In genomic region chr17:66450526-66451070, GRCm38 (mm10) we compare ENCODE assay signal across 8 mouse cellular contexts. TPM values are rescaled to one million over a fixed set of nuclear protein-coding genes. Genes with fewer than 3 reads are reported as not detected.
A peak's percentile ranks its signal among the peaks of the same experiment; 100 is the strongest.
DNase-seq lines count a peak whose midpoint lies in the region; ATAC-seq lines count a peak whose summit lies in the region.

No protein-coding gene starts in this region.

- H3K4me2 ChIP-seq in kidney, embryonic 14.5 days (replicated peaks; ENCODE audit: low read depth, low read length): peak overlapping the region; percentile 99
- H3K4me2 ChIP-seq in embryonic facial prominence, embryonic 11.5 days (ENCODE audit: low read depth, low read length): peak overlapping the region; percentile 97
- H3K4me2 ChIP-seq in hindbrain, embryonic 15.5 days: peak overlapping the region; percentile 78

- 2% methylated on average over 18 of the region's 18 CpGs for WGBS in kidney, embryonic 14.5 days
- 4% methylated on average over 18 of the region's 18 CpGs for WGBS in embryonic facial prominence, embryonic 11.5 days
- 3% methylated on average over 18 of the region's 18 CpGs for WGBS in hindbrain, embryonic 15.5 days

- H3K9ac ChIP-seq in kidney, embryonic 14.5 days (ENCODE audit: low read depth, low read length): no peak overlapping the region
- H3K9ac ChIP-seq in embryonic facial prominence, embryonic 11.5 days (replicated peaks; ENCODE audit: low read length): no peak overlapping the region
- peak overlapping the region; percentile 95 for H3K9ac ChIP-seq in hindbrain, embryonic 15.5 days

- H3K27ac ChIP-seq in kidney, embryonic 14.5 days (ENCODE audit: low read depth, low read length): no peak overlapping the region
- H3K27ac ChIP-seq in embryonic facial prominence, embryonic 11.5 days (replicated peaks; ENCODE audit: low read depth, low read length): no peak overlapping the region
- peak overlapping the region; percentile 94; the same call in 1 of the 2 replicates for H3K27ac ChIP-seq in hindbrain, embryonic 15.5 days (replicated peaks)

- no peaks in the 10 kb centered on the region for H3K36me3 ChIP-seq in kidney, embryonic 14.5 days (ENCODE audit: control insufficient read depth, insufficient read depth, low read length)
- H3K36me3 ChIP-seq in embryonic facial prominence, embryonic 11.5 days (replicated peaks; ENCODE audit: control insufficient read depth, insufficient read depth, low read depth, low read length): no peaks in the 10 kb centered on the region
- H3K36me3 ChIP-seq in hindbrain, embryonic 15.5 days: no peaks in the 10 kb centered on the region

- H3K4me3 ChIP-seq in kidney, embryonic 14.5 days (ENCODE audit: low read length): peak overlapping the region; percentile 74
- peak overlapping the region; percentile 86; the same call in 1 of the 2 replicates for H3K4me3 ChIP-seq in embryonic facial prominence, embryonic 11.5 days (ENCODE audit: low read depth, low read length)
- H3K4me3 ChIP-seq in hindbrain, embryonic 15.5 days: peak overlapping the region; percentile 90

- no peak for ATAC-seq in kidney, embryonic 14.5 days (ENCODE audit: low FRiP score, low TSS enrichment)
- ATAC-seq in embryonic facial prominence, embryonic 11.5 days (replicated peaks; ENCODE audit: insufficient number of reproducible peaks, low FRiP score, low TSS enrichment, low read depth): no peak
- no peak for ATAC-seq in hindbrain, embryonic 15.5 days (ENCODE audit: low FRiP score, low read depth)

- peaks cover 25% of the 10 kb centered on the region; the same call in 1 of the 2 replicates for H3K4me1 ChIP-seq in kidney, embryonic 14.5 days (ENCODE audit: control insufficient read depth, insufficient read depth, low read length)
- peaks cover 9% of the 10 kb centered on the region for H3K4me1 ChIP-seq in embryonic facial prominence, embryonic 11.5 days (ENCODE audit: control insufficient read depth, insufficient read depth, low read length)
- H3K4me1 ChIP-seq in hindbrain, embryonic 15.5 days (replicated peaks): peaks cover 39% of the 10 kb centered on the region

- DNase-seq in kidney, adult 11 months: no peak
- no peak for DNase-seq in embryonic facial prominence, embryonic 11.5 days (ENCODE audit: low spot score)
- DNase-seq in naive thymus-derived CD4-positive, alpha-beta T cell, adult 2 months (ENCODE audit: low read depth): peak; percentile 2
- DNase-seq in gastrocnemius, postnatal 10 days: no peak
- DNase-seq in right cerebral cortex, postnatal 36 days (ENCODE audit: low spot score in 2 of 2): no peak
- no peak for DNase-seq in right cerebral cortex, adult 18-20 months

- peaks cover 4% of the 10 kb centered on the region; the same call in 1 of the 2 replicates for H3K27me3 ChIP-seq in kidney, embryonic 14.5 days (ENCODE audit: control insufficient read depth, insufficient read depth, low read length)
- H3K27me3 ChIP-seq in embryonic facial prominence, embryonic 11.5 days (ENCODE audit: control insufficient read depth, insufficient read depth, low read length): peaks cover 17% of the 10 kb centered on the region
- no peaks in the 10 kb centered on the region for H3K27me3 ChIP-seq in hindbrain, embryonic 15.5 days

- H3K9me3 ChIP-seq in kidney, embryonic 14.5 days (ENCODE audit: control insufficient read depth, low read length): no peaks in the 10 kb centered on the region
- no peaks in the 10 kb centered on the region for H3K9me3 ChIP-seq in embryonic facial prominence, embryonic 11.5 days (replicated peaks; ENCODE audit: control insufficient read depth, low read length)
- no peaks in the 10 kb centered on the region for H3K9me3 ChIP-seq in hindbrain, embryonic 15.5 days

RNA-seq across cellular contexts. Expression of gene Mtcl1, which starts 1.0 kb away (rescaled TPM):
- 6.3 and 6.8 TPM in 2 replicates for polyA plus RNA-seq in kidney, embryonic 14.5 days (2014; fragmentation: Nextera tagmentation; extraction: Ambion mirVana)
- 6.0 and 8.9 TPM in 2 replicates for polyA plus RNA-seq in embryonic facial prominence, embryonic 11.5 days (2014; fragmentation: Nextera tagmentation; extraction: Ambion mirVana)
- 38.8 and 40.0 TPM in 2 replicates for polyA plus RNA-seq in hindbrain, embryonic 15.5 days (2015; fragmentation: Nextera tagmentation; extraction: Ambion mirVana)
- 10 to 100 TPM in 1 of 2 experiments, 1 to 10 TPM in 1; 9.3 to 13.1 TPM for total RNA-seq in gastrocnemius, postnatal 10 days (2021)
